ENCODE assay signal across 8 mouse cellular contexts in the genomic region with DNA sequence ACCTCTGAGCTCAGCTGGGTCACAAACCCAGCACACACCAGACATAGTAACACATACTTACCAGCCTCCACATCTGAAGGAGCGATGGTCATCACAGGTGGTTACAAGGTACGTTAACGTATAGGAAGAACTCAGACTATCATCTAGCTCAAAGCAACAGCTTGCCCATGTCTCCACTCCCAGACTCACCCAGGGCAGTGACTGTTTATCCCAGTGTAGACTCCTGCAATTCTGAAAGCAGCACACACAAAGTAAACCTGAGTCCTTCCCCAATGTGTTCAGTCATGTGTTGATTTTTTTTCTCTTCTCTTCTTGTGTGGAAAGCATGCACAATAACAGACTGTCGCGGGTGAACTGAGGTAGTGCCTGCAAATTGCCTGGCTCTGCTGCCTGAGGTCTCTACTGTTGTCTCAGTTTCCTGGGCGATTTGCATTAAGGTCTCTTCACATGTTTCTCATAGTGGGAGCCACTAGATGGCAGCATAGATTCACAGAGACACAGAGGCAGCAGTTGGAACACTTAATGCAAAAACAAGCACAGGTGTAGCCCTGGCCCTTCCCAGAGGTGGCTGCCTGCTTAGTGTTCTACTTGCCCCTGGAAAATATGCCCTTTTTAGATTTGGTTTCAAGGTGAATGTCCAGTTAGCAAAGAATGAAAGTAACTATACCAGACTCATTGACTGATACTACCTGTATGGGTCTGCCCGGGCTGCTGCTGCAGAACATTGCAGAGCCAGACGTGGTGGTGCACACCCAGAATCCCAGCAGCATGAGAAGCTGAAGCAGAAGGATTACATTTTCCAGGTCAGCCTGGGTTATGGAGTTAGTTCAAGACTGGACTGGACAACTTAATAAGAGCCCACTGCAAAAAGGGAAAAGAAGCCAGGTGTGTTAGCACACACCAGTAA. TPM values are rescaled to one million over a fixed set of nuclear protein-coding genes. Genes with fewer than 3 reads are reported as not detected.
DNase-seq lines count a peak whose midpoint lies in the region; ATAC-seq lines count a peak whose summit lies in the region.
"Had no signal": no experiment of that assay in that cellular context is flagged by ENCODE, and none has a peak within 500 bp of the region (broad histone marks: within the 10 kb centered on the region; RNA-seq: fewer than 3 reads in every experiment).

No protein-coding gene starts in this region.

- H3K27me3 ChIP-seq in forebrain, embryonic 14.5 days (replicated peaks; ENCODE audit: control insufficient read depth, insufficient read depth, low read length) = no peaks in the 10 kb centered on the region
- H3K27me3 ChIP-seq: lung, embryonic 15.5 days had no signal

- ATAC-seq in forebrain, embryonic 14.5 days = peak; percentile 89
- ATAC-seq in megakaryocyte progenitor cell, adult 5-6 weeks (replicated peaks; ENCODE audit: poor library complexity) = peak; percentile 66

- peak; percentile 87 for DNase-seq in NIH3T3 (ENCODE audit: low read depth)
- DNase-seq in c-Kit-positive CD71-positive TER-119-positive erythroid progenitor cells, embryonic 14.5 days (ENCODE audit: low spot score) = peak; percentile 80
- DNase-seq in forebrain, embryonic 14.5 days (ENCODE audit: low spot score) = peak; percentile 92
- DNase-seq in hindlimb bud, embryonic 11.5 days (ENCODE audit: extremely low spot score, low read depth, low spot score) = peak; percentile 86
- DNase-seq in layer of hippocampus, postnatal 36 days = peak; percentile 46 to 66
- peak; percentile 44 to 48 for DNase-seq in right cerebral cortex, postnatal 36 days (ENCODE audit: low spot score in 2 of 2)

- no peak overlapping the region for H3K9ac ChIP-seq in forebrain, embryonic 14.5 days (ENCODE audit: low read length)
- H3K9ac ChIP-seq: lung, embryonic 15.5 days had no signal

- no peaks in the 10 kb centered on the region for H3K4me1 ChIP-seq in forebrain, embryonic 14.5 days (ENCODE audit: control insufficient read depth, insufficient read depth, low read length)
- H3K4me1 ChIP-seq: lung, embryonic 15.5 days had no signal

- no peaks in the 10 kb centered on the region for H3K9me3 ChIP-seq in forebrain, embryonic 14.5 days (replicated peaks; ENCODE audit: control insufficient read depth, low read length)
- H3K9me3 ChIP-seq: lung, embryonic 15.5 days had no signal

- WGBS in forebrain, embryonic 14.5 days = 49% methylated on average over 8 of the region's 8 CpGs

- H3K36me3 ChIP-seq in forebrain, embryonic 14.5 days (ENCODE audit: control insufficient read depth, insufficient read depth, low read length) = no peaks in the 10 kb centered on the region
- H3K36me3 ChIP-seq: lung, embryonic 15.5 days had no signal

- no peak overlapping the region for H3K27ac ChIP-seq in forebrain, embryonic 14.5 days (ENCODE audit: low read depth, low read length)
- H3K27ac ChIP-seq: lung, embryonic 15.5 days had no signal

- no peak overlapping the region for H3K4me2 ChIP-seq in forebrain, embryonic 14.5 days (ENCODE audit: low read length)
- H3K4me2 ChIP-seq: lung, embryonic 15.5 days had no signal

- no peak overlapping the region for H3K4me3 ChIP-seq in forebrain, embryonic 14.5 days (ENCODE audit: low read depth, low read length)
- H3K4me3 ChIP-seq: lung, embryonic 15.5 days had no signal

RNA-seq across cellular contexts. Expression of a gene that starts 11.8 kb away (rescaled TPM):
- not detected in 2 replicates for polyA plus RNA-seq in forebrain, embryonic 14.5 days (2014; fragmentation: Nextera tagmentation; extraction: Ambion mirVana)
- total RNA-seq in layer of hippocampus, postnatal 36 days (2021) = not detected
- not detected in 2 replicates for total RNA-seq in megakaryocyte progenitor cell, adult 5-6 weeks (2015)
- total RNA-seq in megakaryocyte progenitor cell, adult 5-6 weeks (2017) = not detected in 2 replicates
- polyA plus RNA-seq: lung, embryonic 15.5 days had no signal

RNA-seq across cellular contexts. Expression of a gene that starts 38.8 kb away (rescaled TPM):
- 5.7 and 7.3 TPM in 2 replicates for polyA plus RNA-seq in forebrain, embryonic 14.5 days (2014; fragmentation: Nextera tagmentation; extraction: Ambion mirVana)
- total RNA-seq in layer of hippocampus, postnatal 36 days (2021) = 1 to 10 TPM; 3.9 to 6.0 TPM
- total RNA-seq in megakaryocyte progenitor cell, adult 5-6 weeks (2015) = 4.0 and 7.8 TPM in 2 replicates
- 1.8 and 4.9 TPM in 2 replicates for total RNA-seq in megakaryocyte progenitor cell, adult 5-6 weeks (2017)
